Mouse (Mus musculus) olfactory bulb, adult 2 months (tissue): ENCODE measurements around the gene Lrrc1.

Experiments used
- CTCF ChIP-seq: fragments of 200-500 bp; IDR thresholded peaks from 2 replicates; pipeline ENCODE4 v1.5.1; 2012; ENCODE audit warnings: low read depth, mild to moderate bottlenecking, low read length, moderate library complexity; ENCODE audit not compliant: insufficient read depth
- POLR2A ChIP-seq: fragments of 200-500 bp; IDR thresholded peaks from 2 replicates; pipeline ENCODE4 v1.6.1; 2012; ENCODE audit warnings: mild to moderate bottlenecking, low read depth, low read length, moderate library complexity; ENCODE audit not compliant: insufficient read depth

DNA sequence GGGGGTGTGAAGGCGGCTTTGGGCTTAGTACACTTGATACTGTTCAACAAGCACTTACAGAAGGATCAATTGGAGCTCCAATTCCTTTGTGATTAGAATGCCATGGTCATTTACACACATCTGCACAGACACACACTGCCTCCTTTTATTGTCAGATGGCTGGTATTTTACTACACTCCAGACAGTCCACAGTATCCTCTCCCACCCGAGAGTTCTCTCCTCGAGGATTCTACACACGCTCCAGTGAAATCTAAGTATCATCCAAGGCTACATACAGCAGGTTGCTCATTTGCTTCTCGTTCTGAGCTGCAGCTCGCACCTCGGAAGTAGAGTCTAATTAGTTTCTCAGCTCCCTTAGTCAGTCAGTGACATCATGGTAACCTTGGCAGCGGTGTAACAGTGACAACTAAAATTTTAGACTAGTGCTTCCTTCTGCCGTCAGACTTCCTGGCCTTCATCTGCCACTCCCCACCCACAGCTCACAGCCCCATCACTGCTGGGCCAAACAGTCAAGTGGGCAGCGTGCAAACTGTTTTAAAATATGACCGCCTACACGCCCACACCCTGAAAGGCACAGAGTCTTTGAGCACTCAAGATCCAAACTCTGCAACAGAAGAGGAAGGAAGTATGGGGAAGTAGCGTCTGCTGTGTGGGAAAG lies 88.4 kb downstream of the Lrrc1 start:
- TF ChIP-seq CTCF: no peak
- no peak for TF ChIP-seq POLR2A
